Mouse (Mus musculus): ENCODE results near the gene Olfr746. TPM values are rescaled to one million over a fixed set of nuclear protein-coding genes. Genes with fewer than 3 reads are reported as not detected.

Olfr746 gene
- not detected in 2 replicates for polyA plus RNA-seq (2012; rRNA removed)

- H3K27ac ChIP-seq (ENCODE audit: control insufficient read depth, insufficient read depth, low read depth, low read length) = no peak within 1 kb of the TSS
- no peaks in the 10 kb centered on the region for H3K4me1 ChIP-seq (ENCODE audit: control insufficient read depth, insufficient read depth, low read length)
- H3K36me3 ChIP-seq (ENCODE audit: control insufficient read depth, insufficient read depth, low read length) = no peaks in the 10 kb centered on the region
- no peak for TF ChIP-seq CTCF (IDR thresholded peaks at IDR 0.05; ENCODE audit: control insufficient read depth, insufficient read depth, insufficient replicate concordance, low read depth, low read length)
- no peak for TF ChIP-seq POLR2A (IDR thresholded peaks at IDR 0.05; ENCODE audit: control insufficient read depth, low read depth, low read length)
- H3K27me3 ChIP-seq (ENCODE audit: control insufficient read depth, insufficient read depth, low read length) = no peaks in the 10 kb centered on the region
- no peak within 1 kb of the TSS for H3K4me3 ChIP-seq (ENCODE audit: control insufficient read depth, low read depth, low read length)
These were observed at the start of gene Olfr746 for GRCm38 (mm10) chr14:50646783-50647182. Gene Olfr746 (plus strand): TSS chr14:50647083.

DNA sequence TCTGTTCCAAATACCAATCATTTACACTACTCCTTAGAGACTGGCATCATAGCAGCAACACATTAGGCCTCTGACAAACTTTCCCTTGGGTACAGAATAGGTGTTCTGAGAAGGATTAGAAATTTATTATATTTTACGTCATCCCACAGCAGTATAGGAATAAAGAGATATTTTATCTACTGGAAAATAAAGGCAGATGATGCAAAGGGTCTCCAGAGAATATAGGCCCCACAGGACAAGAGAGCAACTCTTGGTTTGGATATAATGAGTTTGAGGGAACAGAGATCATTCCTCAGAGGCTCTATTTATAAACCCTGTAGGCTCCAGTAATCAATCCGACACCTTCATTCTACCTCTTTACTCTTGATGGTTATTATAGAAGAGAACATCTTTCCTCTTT lies 32.3 kb upstream of the Olfr746 start, which contains the start of gene Olfr744:
Olfr744 (plus strand) TSS at position 301 of the 400 bp plus-strand sequence.
- H3K27me3 ChIP-seq (ENCODE audit: control insufficient read depth, insufficient read depth, low read length) = no peaks in the 10 kb centered on the region
- TF ChIP-seq POLR2A (IDR thresholded peaks at IDR 0.05; ENCODE audit: control insufficient read depth, low read depth, low read length) (no peak), CTCF (IDR thresholded peaks at IDR 0.05; ENCODE audit: control insufficient read depth, insufficient read depth, insufficient replicate concordance, low read depth, low read length) (no peak)
- H3K4me1 ChIP-seq (ENCODE audit: control insufficient read depth, insufficient read depth, low read length) = no peaks in the 10 kb centered on the region
- H3K4me3 ChIP-seq (ENCODE audit: control insufficient read depth, low read depth, low read length) = no peak within 1 kb of the TSS
- H3K27ac ChIP-seq (ENCODE audit: control insufficient read depth, insufficient read depth, low read depth, low read length) = no peak within 1 kb of the TSS
- H3K36me3 ChIP-seq (ENCODE audit: control insufficient read depth, insufficient read depth, low read length) = no peaks in the 10 kb centered on the region

- TF ChIP-seq POLR2A (IDR thresholded peaks at IDR 0.05; ENCODE audit: control insufficient read depth, low read depth, low read length) (no peak), CTCF (IDR thresholded peaks at IDR 0.05; ENCODE audit: control insufficient read depth, insufficient read depth, insufficient replicate concordance, low read depth, low read length) (no peak)
- no peaks in the 10 kb centered on the region for H3K36me3 ChIP-seq (ENCODE audit: control insufficient read depth, insufficient read depth, low read length)
- no peak within 1 kb of the TSS for H3K4me3 ChIP-seq (ENCODE audit: control insufficient read depth, low read depth, low read length)
- no peaks in the 10 kb centered on the region for H3K4me1 ChIP-seq (ENCODE audit: control insufficient read depth, insufficient read depth, low read length)
- H3K27me3 ChIP-seq (ENCODE audit: control insufficient read depth, insufficient read depth, low read length) = no peaks in the 10 kb centered on the region
- H3K27ac ChIP-seq (ENCODE audit: control insufficient read depth, insufficient read depth, low read depth, low read length) = no peak within 1 kb of the TSS
These were observed 7.8 kb upstream of the Olfr746 start, which contains the start of gene Olfr745 for GRCm38 (mm10) chr14:50639088-50639487. Gene Olfr745 (plus strand): TSS chr14:50639388.

DNA sequence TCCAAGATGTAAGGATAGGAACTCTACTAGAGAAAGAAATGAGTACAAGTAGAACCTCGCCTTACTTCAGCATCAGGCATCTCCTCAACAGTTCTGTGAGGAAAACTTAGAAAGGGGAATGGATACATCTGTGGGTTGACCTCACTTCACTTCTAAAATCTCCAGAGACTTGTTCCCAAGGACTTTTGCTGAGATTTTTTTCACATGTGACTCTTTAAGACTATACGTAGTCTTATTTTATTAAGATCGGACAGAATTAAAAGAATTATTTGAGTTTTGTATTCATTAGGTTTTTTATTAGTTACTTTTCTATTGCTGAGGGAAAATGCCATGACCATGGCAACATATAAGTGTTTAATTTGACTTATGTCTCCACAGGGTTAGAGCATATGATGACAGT lies 46.2 kb downstream of the Olfr746 start, which contains the start of gene Olfr747:
Olfr747 (minus strand) TSS at position 101 of the 400 bp plus-strand sequence.
- no peak within 1 kb of the TSS for H3K4me3 ChIP-seq (ENCODE audit: control insufficient read depth, low read depth, low read length)
- TF ChIP-seq CTCF (IDR thresholded peaks at IDR 0.05; ENCODE audit: control insufficient read depth, insufficient read depth, insufficient replicate concordance, low read depth, low read length) = no peak

More for the DNA sequence above, 46.2 kb downstream of the Olfr746 start, which contains the start of gene Olfr747:
- no peaks in the 10 kb centered on the region for H3K27me3 ChIP-seq (ENCODE audit: control insufficient read depth, insufficient read depth, low read length)
- H3K27ac ChIP-seq (ENCODE audit: control insufficient read depth, insufficient read depth, low read depth, low read length) = no peak within 1 kb of the TSS
- no peaks in the 10 kb centered on the region for H3K4me1 ChIP-seq (ENCODE audit: control insufficient read depth, insufficient read depth, low read length)
- H3K36me3 ChIP-seq (ENCODE audit: control insufficient read depth, insufficient read depth, low read length) = no peaks in the 10 kb centered on the region

Other genes with a start within 250 kb of the Olfr746 start
- 0.11 TPM in 1 of 2 replicates, not detected in the other for gene Olfr738, start 239.5 kb upstream of the Olfr746 start, polyA plus RNA-seq (2012; rRNA removed)
- not detected in 2 replicates for gene Olfr739, start 228.5 kb upstream of the Olfr746 start, polyA plus RNA-seq (2012; rRNA removed)
- not detected in 2 replicates for gene Olfr740, start 201.5 kb upstream of the Olfr746 start, polyA plus RNA-seq (2012; rRNA removed)
- gene Olfr741, start 174.3 kb upstream of the Olfr746 start, polyA plus RNA-seq (2012; rRNA removed) = not detected in 2 replicates
- gene Olfr742, start 143.5 kb upstream of the Olfr746 start, polyA plus RNA-seq (2012; rRNA removed) = not detected in 2 replicates
- 0.04 TPM in 1 of 2 replicates, not detected in the other for gene Olfr743, start 125.2 kb upstream of the Olfr746 start, polyA plus RNA-seq (2012; rRNA removed)
- not detected in 2 replicates for gene Olfr744, start 32.2 kb upstream of the Olfr746 start, polyA plus RNA-seq (2012; rRNA removed)
- gene Olfr745, start 7.7 kb upstream of the Olfr746 start, polyA plus RNA-seq (2012; rRNA removed) = not detected in 2 replicates
- gene Olfr747, start 46.1 kb downstream of the Olfr746 start, polyA plus RNA-seq (2012; rRNA removed) = not detected in 2 replicates
- gene Olfr748, start 60.3 kb downstream of the Olfr746 start, polyA plus RNA-seq (2012; rRNA removed) = not detected in 2 replicates
- not detected in 2 replicates for gene Olfr749, start 98.0 kb downstream of the Olfr746 start, polyA plus RNA-seq (2012; rRNA removed)
- 13.0 and 13.5 TPM in 2 replicates for gene Ttc5, start 138.4 kb downstream of the Olfr746 start, polyA plus RNA-seq (2012; rRNA removed)
- 7.0 and 7.5 TPM in 2 replicates for gene Ccnb1ip1, start 160.6 kb downstream of the Olfr746 start, polyA plus RNA-seq (2012; rRNA removed)
- 10.6 and 13.9 TPM in 2 replicates for gene Parp2, start 160.8 kb downstream of the Olfr746 start, polyA plus RNA-seq (2012; rRNA removed)
- gene Tep1, start 223.5 kb downstream of the Olfr746 start, polyA plus RNA-seq (2012; rRNA removed) = 9.3 and 12.6 TPM in 2 replicates

Data from testis, adult 2 months (tissue).